Mouse (Mus musculus) neutrophil, adult 65 days (primary cell): ENCODE results near the gene Rbms3. TPM values are rescaled to one million over a fixed set of nuclear protein-coding genes. Genes with fewer than 3 reads are reported as not detected.

Experiments
- total RNA-seq: library from RNA; stranded (reverse); gene quantifications from 2 replicates; pipeline ENCODE4 v1.2.4, GENCODE M21; 2023

The Rbms3 gene
- total RNA-seq = 0.19 TPM in 1 of 2 replicates, not detected in the other

GRCm38 (mm10) chr9:117629771-117630170, at the start of gene Rbms3:
Rbms3 (minus strand) TSS chr9:117629913.

